Mouse (Mus musculus) myocyte (in vitro differentiated cells): ENCODE measurements around the gene Kifc3.

Source experiments
- CEBPB ChIP-seq: IDR thresholded peaks from 2 replicates; pipeline ENCODE4 v1.6.1; 2011; ENCODE audit warnings: mild to moderate bottlenecking, moderate library complexity; ENCODE audit not compliant: poor library complexity, insufficient read depth, severe bottlenecking
- E2F4 ChIP-seq: IDR thresholded peaks from one replicate; pipeline ENCODE4 v1.6.1; 2011; ENCODE audit warnings: mild to moderate bottlenecking, control low read depth, moderate library complexity; ENCODE audit not compliant: insufficient read depth
- MAX ChIP-seq: IDR thresholded peaks from one replicate; pipeline ENCODE4 v1.6.1; 2011; ENCODE audit warnings: low read depth, mild to moderate bottlenecking, control low read depth
- MYOD1 ChIP-seq, 3 experiments: IDR thresholded peaks; one replicate each; pipeline ENCODE4 v1.6.1; 2011; ENCODE audit warnings: control low read depth in 2 of 3, low read depth in 2 of 3, mild to moderate bottlenecking in 2 of 3, moderate library complexity in 1 of 3; ENCODE audit not compliant: insufficient read length in 2 of 3, control insufficient read depth in 1 of 3
- MYOG ChIP-seq, 3 experiments: IDR thresholded peaks; one replicate each; pipeline ENCODE4 v1.6.1; 2011; ENCODE audit warnings: control low read depth in 2 of 3, low read depth in 2 of 3, mild to moderate bottlenecking in 2 of 3; ENCODE audit not compliant: insufficient read length in 2 of 3, control insufficient read depth in 1 of 3, insufficient read depth in 1 of 3
- POLR2A ChIP-seq: IDR thresholded peaks from one replicate; pipeline ENCODE4 v1.6.1; 2011; ENCODE audit warnings: low read depth, mild to moderate bottlenecking, control low read depth, moderate library complexity; ENCODE audit not compliant: insufficient read length
- POLR2AphosphoS2 ChIP-seq: IDR thresholded peaks from one replicate; pipeline ENCODE4 v1.6.1; 2011; ENCODE audit warnings: low read depth, control low read depth; ENCODE audit not compliant: insufficient read length
- REST ChIP-seq: IDR thresholded peaks from one replicate; pipeline ENCODE4 v1.6.1; 2011; ENCODE audit warnings: mild to moderate bottlenecking, control low read depth, moderate library complexity; ENCODE audit not compliant: insufficient read depth, insufficient read length
- TCF12 ChIP-seq: IDR thresholded peaks from one replicate; pipeline ENCODE4 v1.6.1; 2011; ENCODE audit warnings: mild to moderate bottlenecking, control low read depth; ENCODE audit not compliant: poor library complexity, insufficient read depth, severe bottlenecking
- TCF3 ChIP-seq: IDR thresholded peaks from one replicate; pipeline ENCODE4 v1.6.1; 2011; ENCODE audit warnings: low read depth, control low read depth; ENCODE audit not compliant: insufficient read length
- USF1 ChIP-seq: IDR thresholded peaks from one replicate; pipeline ENCODE4 v1.6.1; 2011; ENCODE audit warnings: low read depth, mild to moderate bottlenecking, control low read depth, moderate library complexity

DNA sequence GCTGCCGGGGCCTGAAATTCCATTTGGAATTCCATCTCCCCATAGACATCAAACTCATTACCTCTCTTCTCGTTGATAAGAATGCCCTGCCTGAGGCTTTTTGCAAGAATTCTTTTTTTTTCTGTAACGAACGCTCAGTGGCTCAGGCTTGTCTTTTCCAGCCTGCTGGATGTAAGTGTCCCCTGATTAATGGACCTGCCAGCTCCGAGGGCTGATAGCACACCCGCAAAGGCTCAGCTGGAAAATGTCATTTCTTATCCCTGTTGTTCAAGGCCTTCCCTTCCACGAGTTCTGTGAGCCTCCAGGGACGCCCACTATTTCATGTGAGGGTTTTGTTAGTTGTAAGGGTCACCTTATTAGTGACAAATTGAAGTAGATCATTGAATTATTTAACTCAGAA lies 3.3 kb upstream of the Kifc3 start:
- TF ChIP-seq POLR2A (no peak), TCF12 (no peak), POLR2AphosphoS2 (no peak), E2F4 (no peak), MAX (no peak), MYOD1 (IDR thresholded peaks at IDR 0.05; ENCODE audit: control insufficient read depth in 1 of 3, insufficient read length in 2 of 3, low read depth in 2 of 3) (no peak), TCF3 (no peak), REST (no peak), USF1 (no peak), CEBPB (no peak), MYOG (IDR thresholded peaks at IDR 0.05; ENCODE audit: control insufficient read depth in 1 of 3, insufficient read depth in 1 of 3, insufficient read length in 2 of 3, low read depth in 2 of 3) (no peak)
